Mouse (Mus musculus) frontal cortex, postnatal 25 days (tissue): ENCODE data around the gene Trappc1.
A peak's percentile ranks its signal among the peaks of the same experiment; 100 is the strongest.
"Not testable (repeated sequence)": the region's sequence is repeated elsewhere in the genome, so short reads cannot be mapped to it uniquely, and the experiment has no call there.

ENCODE experiments used
- DNase-seq, 2 experiments: peaks; one replicate each; pipeline ENCODE4 v3.0.0; 2022; ENCODE audit warnings: low spot score in 2 of 2

Trappc1 gene

DNA sequence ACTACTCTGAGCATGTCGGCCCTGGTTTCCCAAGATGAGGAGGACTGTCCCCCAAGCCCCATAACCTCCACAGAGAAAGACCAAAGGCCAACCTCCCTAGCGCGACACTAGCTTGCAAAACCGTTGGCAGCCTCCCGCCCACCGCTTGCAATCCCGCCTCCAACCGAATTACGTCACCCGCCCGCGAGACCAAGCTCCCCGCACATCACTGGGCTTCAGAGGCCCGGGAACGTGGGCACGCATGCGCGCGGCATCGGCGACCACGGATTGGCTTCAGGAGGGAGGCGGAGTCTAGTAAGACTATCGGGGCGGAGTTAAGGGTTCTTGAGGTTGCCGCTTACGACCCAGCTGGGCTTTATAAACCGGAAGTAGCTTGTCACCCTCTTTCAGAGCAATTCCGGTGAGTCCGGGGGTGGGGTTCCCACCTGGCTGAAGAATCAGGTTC lies at the start of gene Trappc1, which contains the start of gene Cntrob:
Gene Trappc1, plus strand, starts transcription at position 314 of the 445 bp plus-strand sequence.
Gene Cntrob, minus strand, starts transcription at position 109 of the 445 bp plus-strand sequence.
- peak; percentile 92 to 96 for DNase-seq

DNA sequence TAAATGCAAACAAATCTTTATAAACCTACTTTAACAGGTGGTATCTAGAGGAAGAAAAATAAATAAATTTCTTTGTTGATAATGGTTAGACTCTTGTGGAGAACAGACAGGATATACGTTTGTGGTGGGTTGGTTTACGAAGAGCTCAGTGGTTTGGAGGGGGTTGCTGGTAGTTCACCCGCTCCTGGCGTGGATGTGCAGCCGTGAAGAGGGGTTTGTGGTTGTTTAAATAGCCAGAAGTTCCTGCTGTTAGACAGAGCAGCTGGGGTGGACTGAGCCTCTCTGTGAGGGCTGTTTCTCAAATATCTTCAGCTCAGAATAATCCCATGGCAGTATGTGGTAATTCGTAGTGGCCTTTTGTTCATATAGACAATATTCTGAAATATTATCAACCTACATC lies 48.1 kb upstream of the Trappc1 start:
- DNase-seq, result no peak

DNA sequence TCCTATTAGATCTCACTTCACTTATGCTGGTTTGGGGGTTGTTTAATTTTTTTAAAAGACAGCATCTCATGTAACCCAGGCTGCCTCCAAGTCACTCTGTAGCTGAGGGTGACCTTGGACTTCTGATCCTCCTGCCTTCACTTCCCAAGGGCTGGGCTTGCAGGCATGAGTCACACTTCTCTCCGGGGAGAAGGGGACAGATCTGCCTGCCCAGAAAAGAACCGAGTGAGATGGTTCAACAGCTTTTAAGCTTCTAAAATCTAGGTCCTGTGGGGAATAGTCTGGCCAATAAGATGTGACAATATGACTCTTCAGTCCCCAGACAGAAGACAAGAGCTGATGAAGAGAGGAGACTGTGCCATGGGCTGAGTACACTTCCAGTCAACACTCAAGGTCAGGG lies 47.7 kb upstream of the Trappc1 start:
- DNase-seq, result no peak

DNA sequence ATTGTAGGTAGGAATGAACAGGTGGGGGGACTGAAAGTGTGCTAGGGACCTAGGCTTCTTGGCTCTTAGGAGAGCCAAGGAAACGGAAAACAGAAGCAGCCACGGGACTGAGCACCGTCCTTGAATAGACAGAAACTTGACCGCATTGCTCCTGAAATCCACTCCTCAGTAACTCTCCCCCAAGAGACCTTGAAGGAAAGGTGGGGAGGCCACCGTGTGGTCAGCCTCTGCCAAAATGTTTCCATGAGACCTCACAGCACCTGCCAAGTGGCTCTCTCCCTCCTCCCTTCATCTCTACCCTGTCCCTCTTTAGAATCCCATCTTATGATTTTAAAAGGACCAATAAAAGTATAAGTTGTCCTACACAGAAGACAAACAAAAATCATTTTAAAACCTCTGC lies 46.5 kb upstream of the Trappc1 start:
- no peak for DNase-seq

DNA sequence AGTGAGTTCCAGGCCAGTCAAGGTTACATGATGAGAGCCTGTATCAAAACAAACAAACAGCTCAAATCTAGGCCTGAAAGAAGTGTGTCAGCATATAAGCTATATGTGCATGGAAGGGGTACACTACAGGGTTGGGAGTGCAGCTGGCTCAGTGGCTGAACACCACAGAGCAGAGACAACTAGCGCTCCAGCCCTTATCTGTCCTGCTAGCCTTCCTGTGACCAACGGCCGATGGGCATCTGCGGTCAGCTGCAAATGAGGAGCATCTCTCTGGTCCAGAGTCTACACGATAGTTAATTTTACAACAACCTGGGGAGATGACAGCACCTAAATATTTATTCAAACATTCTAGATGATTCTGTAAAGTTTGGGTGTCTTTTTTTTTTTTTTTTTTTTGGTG lies 32.7 kb upstream of the Trappc1 start:
- DNase-seq, result no peak

DNA sequence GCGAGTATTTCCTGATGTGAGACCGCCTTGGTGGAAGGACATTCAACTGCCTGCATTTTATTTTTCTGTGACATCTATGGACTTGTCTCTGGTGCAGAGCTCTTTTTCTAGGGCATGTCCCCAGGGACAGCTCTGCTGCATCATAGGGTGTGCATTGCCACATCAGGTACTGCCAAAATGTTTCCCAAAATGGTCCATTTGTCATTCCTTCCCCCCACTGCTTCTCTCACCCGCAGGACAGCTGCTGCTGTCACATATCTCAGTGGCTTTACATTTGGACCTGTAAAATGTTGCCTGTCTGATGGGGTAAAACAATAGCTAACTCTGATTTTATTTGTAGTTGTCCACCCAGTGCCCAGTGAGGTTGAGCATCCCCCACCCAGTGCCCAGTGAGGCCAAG lies 28.5 kb upstream of the Trappc1 start:
- DNase-seq, result no peak

DNA sequence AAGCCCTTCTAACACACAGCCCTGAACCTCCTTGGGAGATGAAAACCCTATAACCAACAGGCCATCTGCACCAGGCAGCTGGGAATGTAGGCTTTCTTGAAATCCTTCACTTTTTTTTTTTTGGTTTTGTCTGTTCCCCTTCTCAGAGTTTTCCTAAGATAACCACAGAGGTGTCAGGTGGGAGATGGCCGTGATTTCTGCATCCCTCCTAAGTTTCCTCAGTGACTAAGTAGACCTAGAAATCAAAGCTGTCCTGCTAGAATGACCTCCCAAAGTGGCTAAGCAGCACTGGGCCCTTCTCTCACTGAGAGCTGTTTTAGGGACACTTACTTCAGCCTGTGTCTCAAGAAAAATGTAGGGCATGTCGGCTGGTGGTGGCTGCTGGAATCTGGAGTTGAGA lies 26.0 kb upstream of the Trappc1 start:
- DNase-seq, result no peak

DNA sequence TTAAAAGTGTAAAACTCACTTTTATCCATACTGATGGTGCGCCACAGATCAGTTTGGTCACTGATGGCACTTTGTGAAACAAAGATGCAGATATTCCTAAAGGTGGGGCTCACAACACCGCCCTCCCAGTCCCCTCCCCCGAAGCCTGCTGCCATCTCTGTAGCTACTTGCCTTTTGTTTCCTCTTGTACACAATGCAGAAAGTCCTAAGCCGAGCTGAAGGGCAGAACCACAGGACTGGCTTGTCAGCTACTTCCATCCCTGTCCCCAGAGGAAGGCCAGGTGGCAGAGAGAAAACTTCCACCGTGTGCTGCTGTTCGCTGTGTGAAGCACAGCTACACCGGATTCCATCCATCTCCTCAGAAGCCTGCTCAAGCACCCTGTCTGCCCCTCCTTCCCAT lies 25.5 kb upstream of the Trappc1 start:
- DNase-seq, result no peak

DNA sequence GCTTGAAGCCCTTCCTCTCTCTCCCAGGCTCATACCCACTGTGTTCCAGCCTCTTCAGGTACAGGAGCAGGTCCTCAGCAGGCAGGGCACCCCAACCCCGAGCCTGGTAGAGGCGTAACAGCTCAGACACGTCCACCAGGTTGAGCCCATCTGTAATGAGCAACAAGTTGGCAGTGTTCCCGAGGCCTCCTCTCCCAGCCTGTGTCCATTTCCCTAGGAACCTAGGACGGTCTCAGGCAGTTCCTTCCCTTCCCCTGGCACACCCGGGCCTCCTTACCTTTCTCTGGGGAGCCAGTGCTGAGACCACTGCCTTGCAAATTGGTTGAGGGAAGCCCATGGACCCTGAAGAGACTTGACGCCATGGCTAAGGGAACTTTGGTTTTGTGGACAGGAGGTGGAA lies 21.0 kb upstream of the Trappc1 start:
- no peak for DNase-seq

DNA sequence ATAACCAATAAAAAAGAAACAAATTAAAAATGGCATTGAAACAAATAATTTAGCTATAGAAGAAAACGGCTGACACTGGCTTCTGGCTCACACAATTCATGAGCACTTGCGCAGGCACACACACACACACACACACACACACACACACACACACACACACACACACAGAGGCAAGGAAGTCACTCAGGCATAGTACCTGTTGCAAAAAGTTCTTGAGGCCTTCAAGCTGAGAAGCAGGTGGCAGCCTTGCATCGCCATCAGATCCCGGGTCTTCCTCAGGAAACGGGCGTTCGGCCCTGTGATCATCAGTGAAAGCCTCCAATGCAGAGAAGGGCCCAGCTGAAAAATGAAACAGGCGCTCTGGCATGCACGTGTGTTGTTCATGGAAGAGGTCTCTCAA lies 18.5 kb upstream of the Trappc1 start:
- no peak for DNase-seq

DNA sequence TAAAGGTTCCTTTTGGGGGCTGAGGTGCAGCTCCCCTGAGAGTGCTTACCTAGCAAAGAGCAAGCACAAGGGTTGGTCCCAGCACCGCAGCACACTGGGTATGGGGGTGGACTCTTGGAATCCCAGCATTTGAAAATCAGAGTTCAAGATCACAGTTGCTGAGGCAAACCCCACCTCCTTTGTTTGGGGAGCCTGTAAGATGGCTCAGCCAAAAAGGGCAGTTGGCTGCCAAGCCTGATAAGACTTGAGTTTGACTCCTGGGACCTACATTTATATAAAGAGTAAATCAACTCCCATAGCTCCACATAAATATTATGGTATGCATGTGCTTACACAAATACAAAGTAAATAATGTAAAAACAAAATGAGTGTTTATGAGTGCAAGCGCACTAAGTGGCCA lies 17.7 kb upstream of the Trappc1 start:
- DNase-seq, result no peak

DNA sequence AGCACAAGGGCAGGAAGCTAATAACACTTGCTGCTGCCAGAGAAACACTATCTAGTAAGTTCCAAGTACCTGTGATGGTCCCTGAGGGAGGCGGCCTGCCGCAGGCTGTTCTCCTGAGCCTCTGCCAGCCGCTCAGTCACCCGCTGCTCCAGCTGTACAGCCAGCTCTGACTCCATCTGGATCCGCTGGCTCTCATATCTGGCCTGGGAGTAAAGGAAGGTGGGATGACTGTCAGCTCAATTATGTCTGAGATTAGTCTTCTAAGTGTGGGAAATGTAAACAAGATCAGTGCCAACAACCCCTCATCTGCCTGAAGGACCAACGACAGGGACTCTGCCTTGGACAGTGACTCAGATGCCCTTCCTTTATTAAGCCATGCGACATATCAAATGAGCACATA lies 12.5 kb upstream of the Trappc1 start:
- DNase-seq, result no peak

DNA sequence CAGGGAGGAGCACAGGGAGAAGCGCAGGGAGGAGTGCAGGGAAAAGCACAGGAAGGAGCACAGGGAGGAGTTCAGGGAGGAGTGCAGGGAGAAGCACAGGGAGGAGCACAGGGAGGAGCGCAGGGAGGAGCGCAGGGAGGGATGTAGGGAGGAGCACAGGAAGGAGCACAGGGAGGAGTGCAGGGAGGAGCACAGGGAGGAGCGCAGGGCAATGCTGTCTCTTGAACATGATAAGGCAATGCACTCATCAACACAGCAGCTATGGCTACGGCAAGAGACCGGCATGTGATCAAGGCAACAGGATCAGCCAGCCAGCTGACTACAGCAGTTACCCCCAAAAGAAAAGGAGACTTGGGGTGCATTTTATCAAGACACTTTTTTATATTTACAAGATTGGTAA lies 7.4 kb upstream of the Trappc1 start:
- DNase-seq, result no peak

DNA sequence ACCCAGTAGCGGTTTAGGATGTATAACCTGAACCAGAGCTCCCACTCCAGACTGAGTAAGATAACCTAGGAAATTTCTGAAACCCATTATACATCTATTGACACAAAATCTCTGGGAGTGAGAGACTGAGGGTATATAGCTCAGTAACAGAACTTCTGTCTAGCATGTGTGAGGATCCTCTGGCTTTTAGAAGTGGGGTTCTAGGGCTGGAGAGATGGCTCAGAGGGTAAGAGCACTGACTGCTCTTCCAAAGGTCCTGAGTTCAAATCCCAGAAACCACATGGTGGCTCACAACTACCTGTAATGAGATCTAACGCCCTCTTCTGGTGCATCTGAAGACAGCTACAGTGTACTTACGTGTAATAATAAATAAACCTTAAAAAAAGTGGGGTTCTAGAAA lies 5.8 kb upstream of the Trappc1 start:
- DNase-seq, result not testable (repeated sequence)

DNA sequence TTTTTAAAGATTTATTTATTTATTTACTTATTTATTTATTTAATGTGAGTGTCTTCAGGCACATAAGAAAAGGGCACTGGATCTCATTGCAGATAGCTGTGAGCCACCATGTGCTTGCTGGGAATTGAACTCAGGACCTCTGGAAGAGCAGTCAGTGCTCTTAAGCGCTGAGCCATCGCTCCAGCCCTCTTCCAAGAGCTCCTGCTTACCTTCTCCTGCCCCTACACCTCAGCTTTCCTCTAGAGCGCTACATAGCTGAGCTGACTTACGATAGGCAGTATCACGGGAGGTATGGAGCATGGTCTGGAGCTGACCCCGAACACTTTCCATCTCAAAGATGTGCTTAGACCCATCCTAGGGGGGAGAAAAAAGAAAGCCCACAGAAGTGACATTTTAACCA lies 2.2 kb upstream of the Trappc1 start:
- DNase-seq, result no peak

DNA sequence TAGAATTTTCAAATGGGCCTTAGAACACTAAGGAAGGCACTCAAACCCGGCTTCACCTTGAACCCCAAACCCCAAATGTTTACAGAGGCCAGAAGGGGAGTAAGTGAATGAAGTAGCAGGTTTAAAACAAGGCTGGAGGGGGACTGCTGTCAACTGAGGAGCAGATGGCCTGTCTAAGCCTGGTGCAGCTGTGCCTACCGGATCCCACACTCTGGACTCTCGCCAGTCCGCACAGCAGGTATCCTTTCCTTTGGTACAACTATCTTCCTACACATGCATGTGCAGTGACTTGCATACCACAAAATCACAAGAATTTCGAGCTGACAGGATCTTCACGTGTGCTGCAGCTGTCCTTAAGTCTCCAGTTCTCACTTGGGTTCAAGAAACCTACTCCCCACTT lies 1.8 kb upstream of the Trappc1 start:
- DNase-seq, result no peak

DNA sequence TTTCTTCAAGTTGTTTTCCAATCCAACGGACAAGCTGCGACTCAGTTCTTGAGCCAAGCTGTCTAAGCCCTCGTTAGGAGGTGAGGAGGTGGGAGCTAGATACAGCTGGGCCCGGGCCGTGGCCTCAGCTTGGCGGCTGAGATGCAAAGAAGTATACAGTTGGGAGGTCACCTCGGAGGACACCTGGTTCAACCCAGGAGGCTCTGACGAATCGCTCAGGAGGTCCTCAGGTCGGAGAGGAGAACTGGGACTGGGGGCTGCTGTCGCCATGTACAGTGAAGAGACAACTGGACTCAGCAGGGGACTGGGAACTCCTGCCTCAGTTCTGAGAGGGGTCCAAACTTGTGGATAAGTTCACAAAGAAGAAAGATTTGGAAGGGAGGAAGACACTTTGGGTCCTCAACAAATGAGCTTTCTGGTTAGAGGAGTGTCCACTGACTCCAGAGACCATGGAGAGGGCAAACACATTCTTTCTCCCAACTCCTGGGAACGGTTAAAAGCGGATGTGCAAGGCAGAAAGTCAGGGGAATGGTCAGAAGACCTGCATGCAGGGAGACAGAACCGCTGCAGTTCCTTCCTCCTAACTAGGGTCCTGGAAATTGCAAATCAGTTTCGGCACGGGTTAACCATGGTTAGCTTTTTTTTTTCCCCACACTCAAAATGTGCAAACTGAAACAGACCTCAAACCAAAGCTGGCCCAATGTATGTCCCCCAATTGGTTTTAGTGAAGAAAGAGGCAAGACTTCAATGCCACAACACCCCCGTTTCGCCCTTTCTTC lies 898 bp upstream of the Trappc1 start:
- DNase-seq, result no peak

DNA sequence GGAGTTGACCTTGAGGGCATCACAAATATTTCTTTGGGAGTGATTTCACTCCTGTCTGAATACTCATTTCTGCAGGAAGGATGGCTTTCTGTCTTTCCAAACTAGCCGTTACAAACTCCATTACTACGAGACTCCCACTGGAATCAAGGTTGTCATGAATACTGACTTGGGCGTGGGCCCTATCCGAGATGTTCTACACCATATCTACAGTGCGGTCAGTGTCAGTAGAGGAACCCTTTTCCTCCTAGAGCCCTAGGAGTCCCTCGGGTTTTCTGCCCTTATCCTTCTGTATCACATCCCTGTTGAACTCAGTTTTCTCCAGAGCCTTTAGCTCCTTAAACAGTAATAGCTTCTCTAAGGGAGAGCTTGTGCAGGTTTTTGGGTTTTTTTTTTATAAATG lies 969 bp downstream of the Trappc1 start:
- no peak for DNase-seq

DNA sequence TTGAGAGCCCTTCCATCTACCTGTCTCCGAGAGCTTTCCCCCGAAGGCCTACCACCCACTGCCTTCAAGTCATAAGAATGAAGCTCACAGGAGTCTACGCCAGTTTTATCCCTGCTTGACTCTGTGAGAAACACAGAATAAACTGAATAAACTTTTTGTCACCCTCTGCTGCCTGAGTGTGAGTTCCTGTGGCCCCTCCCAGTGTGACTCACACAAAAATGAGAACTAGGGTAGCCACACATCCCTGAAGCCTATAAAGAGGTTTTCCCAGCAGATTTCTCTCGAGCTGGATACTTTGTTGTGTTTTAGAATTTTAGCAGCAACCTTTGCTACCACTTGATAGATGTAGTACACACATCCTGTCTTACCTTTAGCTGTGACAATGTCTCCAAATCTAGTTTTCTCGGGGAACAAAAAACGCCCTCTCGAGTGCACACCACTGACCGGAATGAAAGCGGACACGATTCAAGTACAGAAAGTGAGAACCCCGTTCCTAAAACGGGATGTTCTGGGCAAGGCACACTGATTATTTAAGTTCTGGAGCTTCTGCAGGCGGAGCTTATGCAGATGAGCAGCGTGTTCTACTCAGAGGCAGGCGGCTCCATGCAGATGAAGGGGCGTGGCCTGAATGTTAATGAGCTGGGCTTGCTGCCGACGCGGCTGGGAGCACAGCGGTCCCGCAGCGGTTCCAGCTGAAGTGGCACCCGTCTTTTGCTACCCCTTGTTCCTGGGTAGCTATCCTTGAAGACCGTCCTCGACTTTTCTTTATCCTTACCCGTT lies 2.0 kb downstream of the Trappc1 start, which contains the start of gene Kcnab3:
Gene Kcnab3, plus strand, starts transcription at position 631 of the 780 bp plus-strand sequence.
- peak; percentile 54 to 67 for DNase-seq

DNA sequence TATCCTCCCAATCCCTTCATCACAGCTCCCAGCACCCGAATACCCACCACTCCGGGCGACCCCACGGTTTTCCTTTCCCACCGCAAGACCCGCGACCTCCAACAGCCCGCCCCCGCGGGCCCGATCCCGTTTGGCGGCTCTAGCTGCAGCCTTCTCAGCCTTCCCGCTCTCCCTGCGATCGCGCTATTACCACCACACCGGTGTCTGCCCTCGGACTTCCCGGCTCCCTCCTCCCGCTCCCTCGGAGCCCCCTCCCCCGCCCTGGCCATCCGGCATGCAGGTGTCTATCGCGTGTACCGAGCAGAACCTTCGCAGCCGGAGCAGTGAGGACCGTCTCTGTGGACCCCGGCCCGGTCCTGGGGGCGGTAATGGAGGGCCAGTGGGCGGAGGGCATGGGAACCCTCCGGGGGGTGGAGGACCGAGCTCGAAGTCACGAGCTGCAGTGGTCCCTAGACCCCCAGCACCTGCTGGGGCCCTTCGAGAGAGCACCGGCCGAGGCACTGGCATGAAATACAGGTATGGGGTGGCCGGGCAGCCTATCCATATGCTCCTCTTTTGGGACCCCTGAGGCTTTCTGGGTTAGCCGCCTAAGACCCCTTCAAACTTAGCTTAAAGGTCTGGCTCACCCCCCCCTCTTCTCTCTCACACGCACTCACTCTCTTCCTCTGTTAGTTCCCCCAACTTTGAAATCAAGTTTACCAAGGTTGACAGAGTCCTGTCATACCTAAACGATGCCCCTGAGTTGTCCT lies 2.8 kb downstream of the Trappc1 start:
- DNase-seq, result no peak

DNA sequence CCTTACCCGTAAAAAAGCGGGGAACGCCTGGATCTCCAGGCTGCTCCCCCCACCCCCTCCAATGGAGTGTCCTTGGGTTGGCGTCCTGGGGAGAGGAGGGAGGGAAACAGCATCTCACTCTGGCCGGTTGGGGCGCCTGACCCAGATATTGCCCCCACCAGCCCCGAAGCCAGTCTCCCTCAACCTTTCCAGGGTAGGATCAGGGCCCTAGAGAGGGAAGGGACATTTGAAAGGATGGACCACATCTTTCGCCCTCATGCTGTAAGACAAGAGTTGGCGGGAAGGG lies 3.3 kb downstream of the Trappc1 start:
- DNase-seq, result no peak

DNA sequence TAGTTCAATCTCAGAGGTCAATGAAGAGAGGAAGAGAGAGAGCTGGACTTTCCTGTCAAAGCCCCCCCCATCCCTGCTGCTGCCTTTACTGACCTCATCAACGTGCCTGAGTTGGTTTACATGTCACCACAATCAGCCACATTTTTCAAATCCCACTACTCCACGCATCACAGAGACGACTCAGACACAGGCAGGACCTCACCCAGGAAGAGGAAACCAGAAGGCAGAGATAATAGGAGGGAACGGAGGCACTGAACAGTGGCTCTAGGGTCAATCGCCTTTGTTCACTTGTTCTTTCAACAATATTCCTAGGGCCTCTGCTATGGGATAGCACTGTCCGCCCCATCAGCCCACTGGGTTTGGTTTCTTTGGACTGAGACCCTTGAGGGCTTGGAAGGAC lies 3.9 kb downstream of the Trappc1 start:
- DNase-seq, result no peak

DNA sequence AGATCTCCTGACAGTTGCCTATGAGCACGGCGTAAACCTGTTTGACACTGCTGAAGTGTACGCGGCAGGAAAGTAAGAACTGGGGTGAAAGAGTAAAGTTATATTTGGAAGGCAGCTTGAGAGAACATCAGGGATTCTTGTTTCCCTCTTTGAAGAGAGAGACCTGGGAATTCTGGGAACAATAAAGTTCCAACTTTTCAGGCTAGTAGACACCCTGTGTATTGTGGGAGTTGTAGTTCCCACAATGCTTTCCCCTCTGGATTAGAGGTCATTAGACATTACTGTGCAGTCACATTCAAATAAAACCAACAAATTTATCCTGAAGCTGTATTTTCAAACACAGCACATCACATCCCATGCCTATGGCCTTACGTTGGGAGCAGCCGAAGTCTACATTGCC lies 4.7 kb downstream of the Trappc1 start:
- no peak for DNase-seq
